Mouse (Mus musculus): ENCODE measurements around the gene Stk32c. TPM values are rescaled to one million over a fixed set of nuclear protein-coding genes. Genes with fewer than 3 reads are reported as not detected.

The Stk32c gene
- polyA plus RNA-seq (2015; fragmentation: Nextera tagmentation; extraction: Ambion mirVana): 0.10 and 0.15 TPM in 2 replicates

GRCm38 (mm10) chr7:139212754-139213745, at the start of gene Stk32c, which contains the start of gene Lrrc27:
Gene Stk32c (minus strand): TSS chr7:139213307.
Gene Lrrc27 (plus strand): TSS chr7:139212988.
- Histone ChIP-seq H3K4me1 (ENCODE audit: control insufficient read depth, insufficient read depth, low read length) (peaks cover 3% of the 10 kb centered on the region; the same call in 1 of the 2 replicates), H3K27ac (ENCODE audit: low read length) (peak within 1 kb of the TSS; percentile 79), H3K27me3 (replicated peaks; ENCODE audit: control insufficient read depth, insufficient read depth, low read length) (no peaks in the 10 kb centered on the region), H3K36me3 (ENCODE audit: control insufficient read depth, insufficient read depth, low read length) (no peaks in the 10 kb centered on the region), H3K4me3 (ENCODE audit: low read length) (peak within 1 kb of the TSS; percentile 68), H3K9ac (ENCODE audit: low read depth, low read length) (peak within 1 kb of the TSS; percentile 81), H3K9me3 (ENCODE audit: control insufficient read depth, low read length) (no peaks in the 10 kb centered on the region), H3K4me2 (ENCODE audit: low read depth, low read length) (peak within 1 kb of the TSS; percentile 78)
- 2% methylated on average over 52 of the region's 53 CpGs for WGBS
- ATAC-seq: peak; percentile 98

GRCm38 (mm10) chr7:139257752-139258542, 44.8 kb upstream of the Stk32c start:
- Histone ChIP-seq H3K27ac (ENCODE audit: low read length) (peak overlapping the region; percentile 83), H3K36me3 (ENCODE audit: control insufficient read depth, insufficient read depth, low read length) (peaks cover 13% of the 10 kb centered on the region), H3K4me1 (ENCODE audit: control insufficient read depth, insufficient read depth, low read length) (peaks cover 38% of the 10 kb centered on the region), H3K9ac (ENCODE audit: low read depth, low read length) (no peak overlapping the region; the same call in 1 of the 2 replicates), H3K4me3 (ENCODE audit: low read length) (peak overlapping the region; percentile 8; the same call in 1 of the 2 replicates), H3K9me3 (ENCODE audit: control insufficient read depth, low read length) (no peaks in the 10 kb centered on the region), H3K4me2 (ENCODE audit: low read depth, low read length) (peak overlapping the region; percentile 36), H3K27me3 (replicated peaks; ENCODE audit: control insufficient read depth, insufficient read depth, low read length) (no peaks in the 10 kb centered on the region)
- peak; percentile 97 for ATAC-seq
- WGBS: 44% methylated on average over 10 of the region's 10 CpGs

- Histone ChIP-seq H3K27me3 (replicated peaks; ENCODE audit: control insufficient read depth, insufficient read depth, low read length) (no peaks in the 10 kb centered on the region), H3K4me1 (ENCODE audit: control insufficient read depth, insufficient read depth, low read length) (peaks cover 71% of the 10 kb centered on the region), H3K36me3 (ENCODE audit: control insufficient read depth, insufficient read depth, low read length) (peaks cover 8% of the 10 kb centered on the region), H3K4me3 (ENCODE audit: low read length) (no peak overlapping the region), H3K4me2 (ENCODE audit: low read depth, low read length) (no peak overlapping the region), H3K9me3 (ENCODE audit: control insufficient read depth, low read length) (no peaks in the 10 kb centered on the region), H3K27ac (ENCODE audit: low read length) (no peak overlapping the region), H3K9ac (ENCODE audit: low read depth, low read length) (no peak overlapping the region)
- WGBS: 82% methylated on average over 5 of the region's 5 CpGs
- ATAC-seq: no peak
Observed at GRCm38 (mm10) chr7:139254626-139255025, 41.5 kb upstream of the Stk32c start.

GRCm38 (mm10) chr7:139253462-139253861, 40.4 kb upstream of the Stk32c start:
- WGBS: 54% methylated on average over 3 of the region's 3 CpGs
- Histone ChIP-seq H3K4me3 (ENCODE audit: low read length) (no peak overlapping the region), H3K4me1 (ENCODE audit: control insufficient read depth, insufficient read depth, low read length) (peaks cover 69% of the 10 kb centered on the region), H3K4me2 (ENCODE audit: low read depth, low read length) (peak overlapping the region; percentile 79), H3K9ac (ENCODE audit: low read depth, low read length) (peak overlapping the region; percentile 49), H3K9me3 (ENCODE audit: control insufficient read depth, low read length) (no peaks in the 10 kb centered on the region), H3K27me3 (replicated peaks; ENCODE audit: control insufficient read depth, insufficient read depth, low read length) (no peaks in the 10 kb centered on the region), H3K27ac (ENCODE audit: low read length) (peak overlapping the region; percentile 94), H3K36me3 (ENCODE audit: control insufficient read depth, insufficient read depth, low read length) (peaks cover 8% of the 10 kb centered on the region; the same call in 1 of the 2 replicates)
- no peak for ATAC-seq

- Histone ChIP-seq H3K9me3 (ENCODE audit: control insufficient read depth, low read length) (no peaks in the 10 kb centered on the region), H3K27ac (ENCODE audit: low read length) (peak overlapping the region; percentile 94), H3K4me3 (ENCODE audit: low read length) (no peak overlapping the region), H3K9ac (ENCODE audit: low read depth, low read length) (peak overlapping the region; percentile 49), H3K27me3 (replicated peaks; ENCODE audit: control insufficient read depth, insufficient read depth, low read length) (no peaks in the 10 kb centered on the region), H3K4me1 (ENCODE audit: control insufficient read depth, insufficient read depth, low read length) (peaks cover 64% of the 10 kb centered on the region), H3K36me3 (ENCODE audit: control insufficient read depth, insufficient read depth, low read length) (peaks cover 8% of the 10 kb centered on the region; the same call in 1 of the 2 replicates), H3K4me2 (ENCODE audit: low read depth, low read length) (peak overlapping the region; percentile 79)
- ATAC-seq: no peak
- 43% methylated on average over 9 of the region's 9 CpGs for WGBS
Observed at GRCm38 (mm10) chr7:139252986-139253385, 39.9 kb upstream of the Stk32c start.

GRCm38 (mm10) chr7:139252566-139252965, 39.5 kb upstream of the Stk32c start:
- H3K36me3 ChIP-seq (ENCODE audit: control insufficient read depth, insufficient read depth, low read length): peaks cover 8% of the 10 kb centered on the region; the same call in 1 of the 2 replicates
- H3K4me1 ChIP-seq (ENCODE audit: control insufficient read depth, insufficient read depth, low read length): peaks cover 63% of the 10 kb centered on the region
- peak overlapping the region; percentile 79; the same call in 1 of the 2 replicates for H3K4me2 ChIP-seq (ENCODE audit: low read depth, low read length)
- H3K27me3 ChIP-seq (replicated peaks; ENCODE audit: control insufficient read depth, insufficient read depth, low read length): no peaks in the 10 kb centered on the region
- no peak overlapping the region for H3K4me3 ChIP-seq (ENCODE audit: low read length)
- H3K9ac ChIP-seq (ENCODE audit: low read depth, low read length): peak overlapping the region; percentile 49; the same call in 1 of the 2 replicates
- no peak for ATAC-seq
- 70% methylated on average over 7 of the region's 7 CpGs for WGBS
- H3K27ac ChIP-seq (ENCODE audit: low read length): peak overlapping the region; percentile 94
- H3K9me3 ChIP-seq (ENCODE audit: control insufficient read depth, low read length): no peaks in the 10 kb centered on the region

- peak overlapping the region; percentile 77; the same call in 1 of the 2 replicates for H3K9ac ChIP-seq (ENCODE audit: low read depth, low read length)
- H3K27ac ChIP-seq (ENCODE audit: low read length): peak overlapping the region; percentile 94
- H3K9me3 ChIP-seq (ENCODE audit: control insufficient read depth, low read length): no peaks in the 10 kb centered on the region
- H3K4me1 ChIP-seq (ENCODE audit: control insufficient read depth, insufficient read depth, low read length): peaks cover 63% of the 10 kb centered on the region
- 20% methylated on average over 5 of the region's 5 CpGs for WGBS
- peak; percentile 32 for ATAC-seq
- H3K27me3 ChIP-seq (replicated peaks; ENCODE audit: control insufficient read depth, insufficient read depth, low read length): no peaks in the 10 kb centered on the region
- peak overlapping the region; percentile 79 for H3K4me2 ChIP-seq (ENCODE audit: low read depth, low read length)
- peaks cover 6% of the 10 kb centered on the region; the same call in 1 of the 2 replicates for H3K36me3 ChIP-seq (ENCODE audit: control insufficient read depth, insufficient read depth, low read length)
- 0 out of 2 replicates have a peak overlapping the region, but pooled peaks have one; percentile 13 for H3K4me3 ChIP-seq (ENCODE audit: low read length)
Observed at GRCm38 (mm10) chr7:139251881-139252301, 38.8 kb upstream of the Stk32c start.

- Histone ChIP-seq H3K27ac (ENCODE audit: low read length) (peak overlapping the region; percentile 94), H3K9ac (ENCODE audit: low read depth, low read length) (peak overlapping the region; percentile 77), H3K4me2 (ENCODE audit: low read depth, low read length) (peak overlapping the region; percentile 79), H3K4me3 (ENCODE audit: low read length) (peak overlapping the region; percentile 56), H3K36me3 (ENCODE audit: control insufficient read depth, insufficient read depth, low read length) (no peaks in the 10 kb centered on the region), H3K27me3 (replicated peaks; ENCODE audit: control insufficient read depth, insufficient read depth, low read length) (no peaks in the 10 kb centered on the region), H3K4me1 (ENCODE audit: control insufficient read depth, insufficient read depth, low read length) (peaks cover 69% of the 10 kb centered on the region), H3K9me3 (ENCODE audit: control insufficient read depth, low read length) (no peaks in the 10 kb centered on the region)
- 22% methylated on average over 6 of the region's 7 CpGs for WGBS
- peak; percentile 6 for ATAC-seq
Observed at GRCm38 (mm10) chr7:139249406-139250210, 36.5 kb upstream of the Stk32c start.
